Mouse (Mus musculus) embryonic stem cell, embryonic (primary cell): ENCODE data around the gene Rab11fip3.

Source experiments
- CTCF ChIA-PET, 4 experiments: fragments of 300-600 bp in 2 of 4; fragments of 350-600 bp in 2 of 4; sonication (Branson Sonifier 250); formaldehyde crosslinking; loops; one replicate each; lab custom pipeline; 2022; ENCODE audit warnings: inconsistent platforms in 2 of 4; lab: Charles Lee
- POLR2A ChIA-PET, 4 experiments: fragments of 300-600 bp in 2 of 4; fragments of 350-600 bp in 2 of 4; sonication (Branson Sonifier 250); formaldehyde crosslinking; loops; one replicate each; lab custom pipeline; 2022; ENCODE audit warnings: antibody characterized with exemption in 4 of 4, inconsistent platforms in 1 of 4; lab: Charles Lee

Gene Rab11fip3

GRCm38 (mm10) chr17:25951225-25951802 is 118.0 kb downstream of the Rab11fip3 start:
- CTCF ChIA-PET, result interaction anchor here (0.6 to 2.1 kb wide), 8 partner anchors 11 to 310 kb away, joined by 3 to 5 read pairs (median 4); no protein-coding TSS in a partner anchor
- POLR2A ChIA-PET, result interaction anchor here in 3 of 4 experiments (0.6 to 5.9 kb wide), 15 partner anchors 9 to 150 kb away, joined by 3 to 27 read pairs (median 4); partner anchors contain the start of gene Stub1 (in 1 of the 3)

GRCm38 (mm10) chr17:25950706-25951105 is 118.6 kb downstream of the Rab11fip3 start:
- ChIA-PET CTCF (interaction anchor here in 3 of 4 experiments (0.6 to 2.1 kb wide), 6 partner anchors 10 to 311 kb away, joined by 3 to 5 read pairs (median 4); no protein-coding TSS in a partner anchor), POLR2A (interaction anchor here in 2 of 4 experiments (0.6 to 5.9 kb wide), 12 partner anchors 8 to 150 kb away, joined by 3 to 27 read pairs (median 4); no protein-coding TSS in a partner anchor)

- POLR2A ChIA-PET, result interaction anchor here in 2 of 4 experiments (0.9 to 5.9 kb wide), 7 partner anchors 8 to 75 kb away, joined by 3 to 27 read pairs (median 4); partner anchors contain the start of gene Mettl26 (in 1 of the 2)
These were observed 119.4 kb downstream of the Rab11fip3 start for GRCm38 (mm10) chr17:25949981-25950380.

GRCm38 (mm10) chr17:25948051-25948450 is 121.3 kb downstream of the Rab11fip3 start:
- CTCF ChIA-PET, result interaction anchor here in 1 of 4 experiments (1.3 kb wide), 1 partner anchor 14 kb away, joined by 4 read pairs; no protein-coding TSS in a partner anchor
- POLR2A ChIA-PET, result interaction anchor here in 2 of 4 experiments (0.9 to 1.6 kb wide), 2 partner anchors 10 to 12 kb away, joined by 3 to 7 read pairs; no protein-coding TSS in a partner anchor

More at GRCm38 (mm10) chr17:25949981-25950380, 119.4 kb downstream of the Rab11fip3 start:
- CTCF ChIA-PET, result interaction anchor here in 2 of 4 experiments (1.2 to 2.1 kb wide), 2 partner anchors 56 kb away, joined by 3 to 4 read pairs; no protein-coding TSS in a partner anchor

GRCm38 (mm10) chr17:25947576-25947975 is 121.8 kb downstream of the Rab11fip3 start:
- CTCF ChIA-PET, result no interaction called here
- POLR2A ChIA-PET, result interaction anchor here in 2 of 4 experiments (0.9 to 1.6 kb wide), 3 partner anchors 11 to 38 kb away, joined by 3 to 7 read pairs (median 3); partner anchors contain the start of gene Capn15 (in 1 of the 2)

- POLR2A ChIA-PET, result interaction anchor here in 1 of 4 experiments (1.0 to 1.6 kb wide), 3 partner anchors 12 to 79 kb away, joined by 3 to 7 read pairs (median 3); partner anchors contain the start of genes Capn15 and Mcrip2
- CTCF ChIA-PET, result no interaction called here
These were observed 122.5 kb downstream of the Rab11fip3 start for GRCm38 (mm10) chr17:25946891-25947290.

- POLR2A ChIA-PET, result interaction anchor here in 2 of 4 experiments (0.5 to 1.6 kb wide), 3 partner anchors 12 to 78 kb away, joined by 3 to 7 read pairs (median 3); partner anchors contain the start of gene Mcrip2 (in 1 of the 2)
- CTCF ChIA-PET, result no interaction called here
These were observed 123.0 kb downstream of the Rab11fip3 start for GRCm38 (mm10) chr17:25946349-25946748.

- CTCF ChIA-PET, result interaction anchor here in 2 of 4 experiments (0.6 to 1.2 kb wide), 3 partner anchors 59 to 129 kb away, joined by 3 to 6 read pairs (median 4); no protein-coding TSS in a partner anchor
- POLR2A ChIA-PET, result interaction anchor here in 3 of 4 experiments (0.5 to 1.4 kb wide), 4 partner anchors 21 to 145 kb away, joined by 3 to 4 read pairs (median 3); partner anchors contain the start of genes Decr2 (in 1 of the 3), Mcrip2 (in 1 of the 3) and Stub1 (in 1 of the 3)
These were observed 123.7 kb downstream of the Rab11fip3 start for GRCm38 (mm10) chr17:25945517-25946155.

GRCm38 (mm10) chr17:25944366-25945163 is 124.8 kb downstream of the Rab11fip3 start, which contains the start of the genes Pigq and Nhlrc4:
Gene Pigq, minus strand, starts transcription at chr17:25944936.
Gene Nhlrc4, minus strand, starts transcription at chr17:25944961.
- ChIA-PET POLR2A (interaction anchor here in 3 of 4 experiments (0.6 to 1.4 kb wide), 14 partner anchors 10 to 721 kb away, joined by 3 to 6 read pairs (median 3); partner anchors contain the start of genes Capn15 (in 1 of the 3), Decr2 (in 1 of the 3) and Stub1 (in 1 of the 3)), CTCF (interaction anchor here in 2 of 4 experiments (0.5 to 1.2 kb wide), 3 partner anchors 28 to 128 kb away, joined by 3 to 4 read pairs (median 3); no protein-coding TSS in a partner anchor)

GRCm38 (mm10) chr17:25943769-25944168 is 125.6 kb downstream of the Rab11fip3 start:
- POLR2A ChIA-PET, result interaction anchor here in 2 of 4 experiments (0.6 to 0.8 kb wide), 5 partner anchors 10 to 137 kb away, joined by 3 to 5 read pairs (median 3); no protein-coding TSS in a partner anchor
- CTCF ChIA-PET, result no interaction called here

GRCm38 (mm10) chr17:25943221-25943620 is 126.1 kb downstream of the Rab11fip3 start:
- CTCF ChIA-PET, result interaction anchor here in 1 of 4 experiments (0.5 kb wide), 1 partner anchor 294 kb away, joined by 3 read pairs; no protein-coding TSS in a partner anchor
- POLR2A ChIA-PET, result interaction anchor here in 3 of 4 experiments (1.2 to 3.1 kb wide), 8 partner anchors 8 to 99 kb away, joined by 3 to 16 read pairs (median 4); partner anchors contain the start of genes A930017K11Rik (in 1 of the 3), Rab40c (in 1 of the 3) and Rhot2 (in 1 of the 3)

- CTCF ChIA-PET, result interaction anchor here in 2 of 4 experiments (0.5 to 1.5 kb wide), 2 partner anchors 48 to 295 kb away, joined by 3 to 4 read pairs; no protein-coding TSS in a partner anchor
- POLR2A ChIA-PET, result interaction anchor here (0.7 to 3.1 kb wide), 15 partner anchors 7 to 109 kb away, joined by 3 to 16 read pairs (median 3); partner anchors contain the start of genes A930017K11Rik (in 1 of the 4), Capn15 (in 1 of the 4), Rab40c (in 1 of the 4) and Rhot2 (in 1 of the 4)
These were observed 126.7 kb downstream of the Rab11fip3 start for GRCm38 (mm10) chr17:25942597-25943151.

GRCm38 (mm10) chr17:25941511-25942241 is 127.7 kb downstream of the Rab11fip3 start:
- POLR2A ChIA-PET, result interaction anchor here (0.6 to 3.1 kb wide), 28 partner anchors 8 to 113 kb away, joined by 3 to 27 read pairs (median 3); partner anchors contain the start of genes A930017K11Rik (in 2 of the 4), Capn15 (in 2 of the 4), Jmjd8 (in 1 of the 4) and Mcrip2 (in 1 of the 4)

More at GRCm38 (mm10) chr17:25941511-25942241, 127.7 kb downstream of the Rab11fip3 start:
- CTCF ChIA-PET, result interaction anchor here in 1 of 4 experiments (1.5 kb wide), 1 partner anchor 47 kb away, joined by 4 read pairs; no protein-coding TSS in a partner anchor
